Mouse (Mus musculus) brain, embryonic 14.5 days (tissue): ENCODE results near the gene 4933430I17Rik.

Experiments used
- CTCF ChIP-seq: fragments of 200-500 bp; IDR thresholded peaks from 2 replicates; pipeline ENCODE4 v1.5.1; 2012; ENCODE audit warnings: inconsistent platforms, mild to moderate bottlenecking, moderate library complexity, borderline replicate concordance; ENCODE audit not compliant: insufficient read depth, insufficient read length; ENCODE audit errors: extremely low read depth
- POLR2A ChIP-seq: fragments of 200-500 bp; IDR thresholded peaks from 2 replicates; pipeline ENCODE4 v1.6.1; 2012; ENCODE audit warnings: mild to moderate bottlenecking, inconsistent platforms, borderline replicate concordance; ENCODE audit not compliant: poor library complexity, insufficient read depth, insufficient read length, severe bottlenecking; ENCODE audit errors: extremely low read depth

DNA sequence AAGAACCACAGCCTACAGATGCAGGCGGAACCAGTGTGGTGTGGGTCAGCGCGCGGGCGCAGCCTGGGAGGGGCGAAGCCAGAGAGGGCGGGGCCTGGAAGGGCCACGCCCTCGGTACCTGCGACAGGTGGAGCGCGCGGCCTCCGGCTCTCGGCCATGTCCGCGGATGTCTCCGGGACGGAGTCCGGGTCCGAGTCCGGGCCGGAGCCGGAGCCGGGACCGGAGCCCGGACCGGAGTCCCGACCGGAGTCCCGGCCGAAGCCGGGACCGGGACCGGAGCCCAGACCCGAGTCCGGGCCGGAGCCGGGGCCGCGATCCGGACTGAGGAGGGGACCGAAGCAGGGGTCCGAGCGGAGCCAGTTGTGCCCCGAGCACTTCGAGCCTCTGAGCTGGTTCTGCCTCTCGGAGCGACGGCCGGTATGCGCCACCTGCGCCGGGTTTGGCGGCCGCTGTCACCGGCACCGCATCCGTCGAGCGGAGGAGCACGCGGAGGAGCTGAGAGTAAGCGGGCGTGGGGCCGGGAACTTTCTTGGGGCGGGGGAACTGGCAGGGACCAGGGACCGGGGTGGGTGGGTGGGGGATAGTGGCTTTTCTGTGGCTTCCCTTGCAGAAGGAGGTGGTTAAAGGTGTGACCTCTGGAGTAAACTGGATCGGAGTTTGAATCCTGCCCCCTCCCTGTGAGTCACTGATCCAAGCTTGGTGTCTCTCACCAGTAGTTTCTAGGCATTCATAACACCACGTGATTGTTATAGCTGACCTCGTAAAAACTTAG is 45.0 kb upstream of the 4933430I17Rik start, which contains the start of gene Bspry:
- TF ChIP-seq CTCF (no peak), POLR2A (no peak)
